Mouse (Mus musculus) liver, embryonic 16.5 days (tissue): ENCODE results near the gene P3h4. TPM values are rescaled to one million over a fixed set of nuclear protein-coding genes. Genes with fewer than 3 reads are reported as not detected.

Experiments
- ATAC-seq: fragments of 200-750 bp; cut with Nextera tagmentation; 2 replicates; pipeline ENCODE4 v1.8.0; 2017; ENCODE audit warnings: low read depth, mild to moderate bottlenecking, moderate number of reproducible peaks, moderate library complexity
- H3K27ac ChIP-seq: fragments of 300-500 bp; sonication (generic); 2 replicates; pipeline ENCODE4 v1.5.1; 2014; ENCODE audit warnings: mild to moderate bottlenecking, low read length
- H3K27me3 ChIP-seq: fragments of 300-500 bp; sonication (generic); 2 replicates; pipeline ENCODE4 v1.6.1; 2014; ENCODE audit warnings: low read depth, low read length, mixed read lengths; ENCODE audit not compliant: control insufficient read depth, insufficient read depth
- H3K36me3 ChIP-seq: fragments of 300-500 bp; sonication (generic); 2 replicates; pipeline ENCODE4 v1.6.1; 2014; ENCODE audit warnings: mild to moderate bottlenecking; ENCODE audit not compliant: control insufficient read depth, insufficient read depth
- H3K4me1 ChIP-seq: fragments of 300-500 bp; sonication (generic); 2 replicates; pipeline ENCODE4 v1.6.1; 2014; ENCODE audit warnings: low read depth, low read length, mixed read lengths; ENCODE audit not compliant: control insufficient read depth
- H3K4me2 ChIP-seq: fragments of 300-500 bp; sonication (generic); 2 replicates; pipeline ENCODE4 v1.6.1; 2014; ENCODE audit warnings: low read depth, low read length, mixed read lengths
- H3K4me3 ChIP-seq: fragments of 300-500 bp; sonication (generic); 2 replicates; pipeline ENCODE4 v1.5.1; 2014; ENCODE audit warnings: low read depth, mild to moderate bottlenecking, low read length
- H3K9ac ChIP-seq: fragments of 300-500 bp; sonication (generic); 2 replicates; pipeline ENCODE4 v1.6.1; 2014; ENCODE audit warnings: low read depth, low read length
- H3K9me3 ChIP-seq: fragments of 300-500 bp; sonication (generic); replicated peaks from 2 replicates; pipeline ENCODE4 v1.6.1; 2016; ENCODE audit warnings: low read length; ENCODE audit not compliant: control insufficient read depth
- WGBS: fragments of 180-500 bp; shearing (Covaris S2); extraction: QIAGEN DNeasy Blood & Tissue Kit; methylation state at CpG from one replicate; pipeline ENCODE4 v1.1.7; 2014; ENCODE audit not compliant: insufficient replicate concordance; 5-methylcytosine and 5-hydroxymethylcytosine counted together
- polyA plus RNA-seq: library from polyadenylated mRNA; unstranded; fragments of >200 nt; fragmentation: Nextera tagmentation; extraction: Ambion mirVana; gene quantifications from 2 replicates; pipeline ENCODE4 v1.2.1, GENCODE M21; 2015

Gene P3h4
- polyA plus RNA-seq, 1 experiment from 2014 or later: 4.0 TPM

DNA sequence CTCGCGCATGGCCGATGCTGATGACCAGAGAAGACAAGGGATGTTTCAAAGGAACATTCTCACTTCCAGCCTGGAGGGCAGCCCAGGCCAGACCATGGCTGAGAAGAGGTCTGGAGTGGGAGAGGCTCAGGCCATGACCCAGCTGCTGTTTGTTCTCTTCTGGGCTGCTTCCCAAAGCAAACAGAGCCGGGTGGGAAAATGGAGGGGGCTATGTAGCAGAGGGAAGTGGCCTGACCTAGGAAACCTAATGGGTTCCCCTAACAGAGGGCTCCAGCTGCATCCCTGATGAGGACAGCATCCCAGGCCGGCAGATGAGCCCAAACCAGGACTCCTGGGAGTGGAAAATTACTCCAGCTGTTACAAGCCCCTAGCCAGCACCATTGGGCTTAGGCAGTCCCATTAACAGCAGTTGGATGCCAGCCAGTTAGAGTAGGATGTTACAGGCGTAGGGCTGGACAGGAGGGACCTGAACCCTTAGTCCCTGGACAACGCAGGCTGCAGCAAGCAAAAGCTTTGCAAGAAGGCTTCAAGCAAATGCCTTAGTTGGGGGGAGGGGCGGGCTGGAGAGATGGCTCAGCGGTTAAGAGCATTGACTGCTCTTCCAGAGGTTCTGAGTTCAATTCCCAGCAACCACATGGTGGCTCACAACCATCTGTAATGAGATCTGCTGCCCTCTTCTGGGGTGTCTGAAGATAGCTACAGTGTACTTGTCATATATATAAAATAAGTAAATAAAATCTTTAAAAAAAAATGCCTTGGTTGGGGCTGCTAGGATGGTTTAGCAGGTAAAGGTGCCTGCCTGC lies 23.4 kb downstream of the P3h4 start:
- Histone ChIP-seq H3K4me1 (peaks cover 48% of the 10 kb centered on the region), H3K4me3 (no peak overlapping the region), H3K27ac (no peak overlapping the region), H3K4me2 (no peak overlapping the region), H3K27me3 (peaks cover 2% of the 10 kb centered on the region; the same call in 1 of the 2 replicates), H3K9ac (no peak overlapping the region), H3K9me3 (no peaks in the 10 kb centered on the region), H3K36me3 (no peaks in the 10 kb centered on the region)
- WGBS: 54% methylated on average over 9 of the region's 9 CpGs
- peak; percentile 79 for ATAC-seq

GRCm38 (mm10) chr11:100389931-100390445 lies 24.6 kb downstream of the P3h4 start:
- H3K27ac ChIP-seq: no peak overlapping the region
- no peak for ATAC-seq

DNA sequence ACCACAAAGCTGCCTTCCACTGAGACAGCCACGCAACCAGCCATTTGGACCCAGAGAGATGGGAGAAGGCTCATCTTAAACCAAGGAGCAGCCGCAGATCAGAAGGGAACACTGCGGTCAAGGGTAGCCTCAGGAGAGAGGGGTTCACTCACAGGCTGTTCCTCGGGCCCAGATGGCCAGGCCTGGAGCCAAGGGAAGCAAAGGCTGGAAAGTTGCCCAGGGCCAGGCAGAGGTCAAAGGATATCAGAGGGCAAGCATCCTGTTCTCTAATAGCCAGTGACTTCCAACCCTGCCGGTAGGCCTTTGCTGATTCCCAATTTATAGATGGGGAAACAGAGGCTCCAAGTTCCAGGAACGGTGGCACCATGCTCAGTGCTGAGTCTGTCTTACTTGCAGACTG lies 26.0 kb downstream of the P3h4 start:
- H3K4me2 ChIP-seq: no peak overlapping the region
- H3K9me3 ChIP-seq: no peaks in the 10 kb centered on the region
- no peaks in the 10 kb centered on the region for H3K27me3 ChIP-seq
- H3K4me1 ChIP-seq: peaks cover 26% of the 10 kb centered on the region
- H3K36me3 ChIP-seq: no peaks in the 10 kb centered on the region
- H3K4me3 ChIP-seq: no peak overlapping the region
- ATAC-seq: 0 out of 2 replicates have a peak, but pooled peaks have one; percentile 28
- no peak overlapping the region for H3K27ac ChIP-seq
- no peak overlapping the region for H3K9ac ChIP-seq
- WGBS: 64% methylated on average over 6 of the region's 6 CpGs

More at GRCm38 (mm10) chr11:100389931-100390445, 24.6 kb downstream of the P3h4 start:
- H3K4me1 ChIP-seq: peaks cover 39% of the 10 kb centered on the region
- WGBS: 57% methylated on average over 8 of the region's 8 CpGs
- H3K27me3 ChIP-seq: no peaks in the 10 kb centered on the region; the same call in 1 of the 2 replicates
- no peaks in the 10 kb centered on the region for H3K36me3 ChIP-seq
- no peak overlapping the region for H3K9ac ChIP-seq
- no peak overlapping the region for H3K4me2 ChIP-seq
- no peaks in the 10 kb centered on the region for H3K9me3 ChIP-seq
- no peak overlapping the region for H3K4me3 ChIP-seq

- Histone ChIP-seq H3K9ac (no peak overlapping the region), H3K9me3 (no peaks in the 10 kb centered on the region), H3K27ac (no peak overlapping the region), H3K4me1 (peaks cover 26% of the 10 kb centered on the region), H3K36me3 (no peaks in the 10 kb centered on the region; the same call in 1 of the 2 replicates), H3K4me3 (no peak overlapping the region), H3K27me3 (no peaks in the 10 kb centered on the region), H3K4me2 (no peak overlapping the region)
- no peak for ATAC-seq
- 49% methylated on average over 14 of the region's 14 CpGs for WGBS
Measured at GRCm38 (mm10) chr11:100387589-100388375, 26.9 kb downstream of the P3h4 start.

DNA sequence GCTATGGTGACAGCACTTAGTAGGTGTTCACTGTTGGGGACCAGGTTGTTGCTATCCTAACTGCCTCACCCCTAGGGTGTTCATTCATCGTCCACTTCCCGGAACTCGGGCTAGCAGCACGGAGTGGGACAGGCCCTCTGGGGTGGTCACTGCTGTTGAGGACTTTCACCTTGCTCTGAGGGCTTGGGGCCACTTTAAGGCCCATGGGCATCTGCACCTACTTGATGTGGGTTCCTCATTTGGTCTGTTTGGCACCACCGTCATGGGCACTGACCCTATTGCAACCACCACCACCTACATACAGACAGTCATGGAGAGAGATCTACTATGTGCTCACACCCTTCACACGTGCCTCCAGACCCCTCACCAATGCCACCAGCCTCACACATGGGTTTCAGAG lies 27.5 kb downstream of the P3h4 start:
- no peaks in the 10 kb centered on the region for H3K27me3 ChIP-seq
- H3K9me3 ChIP-seq: no peaks in the 10 kb centered on the region
- H3K4me3 ChIP-seq: no peak overlapping the region
- no peak for ATAC-seq
- peaks cover 26% of the 10 kb centered on the region for H3K4me1 ChIP-seq
- 67% methylated on average over 6 of the region's 6 CpGs for WGBS
- H3K4me2 ChIP-seq: no peak overlapping the region
- no peak overlapping the region for H3K9ac ChIP-seq
- H3K27ac ChIP-seq: no peak overlapping the region
- no peaks in the 10 kb centered on the region; the same call in 1 of the 2 replicates for H3K36me3 ChIP-seq

DNA sequence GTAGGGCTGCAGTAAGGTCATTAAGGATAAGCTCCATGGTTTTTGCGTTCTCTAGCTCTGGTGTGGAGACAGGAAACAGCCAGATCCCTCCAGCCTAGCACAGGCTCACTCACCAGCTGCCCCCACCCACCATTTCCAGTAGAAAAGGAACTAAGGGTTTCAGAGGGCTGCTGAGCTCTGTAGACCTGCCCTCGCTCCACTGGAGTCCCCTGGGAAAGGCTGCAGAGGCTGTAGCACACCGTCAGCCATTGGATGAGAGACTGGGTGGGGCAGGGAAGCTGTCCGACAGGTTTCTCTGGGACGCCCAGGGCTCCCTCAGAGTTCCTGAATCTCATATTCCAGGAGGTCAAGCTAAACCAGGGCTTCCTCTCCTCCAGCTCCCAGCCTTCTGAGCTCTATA lies 28.1 kb downstream of the P3h4 start:
- no peaks in the 10 kb centered on the region for H3K9me3 ChIP-seq
- no peaks in the 10 kb centered on the region for H3K27me3 ChIP-seq
- peaks cover 26% of the 10 kb centered on the region for H3K4me1 ChIP-seq
- no peaks in the 10 kb centered on the region; the same call in 1 of the 2 replicates for H3K36me3 ChIP-seq
- no peak overlapping the region for H3K4me3 ChIP-seq
- ATAC-seq: no peak
- H3K27ac ChIP-seq: no peak overlapping the region
- 35% methylated on average over 5 of the region's 5 CpGs for WGBS
- no peak overlapping the region for H3K4me2 ChIP-seq
- H3K9ac ChIP-seq: no peak overlapping the region

DNA sequence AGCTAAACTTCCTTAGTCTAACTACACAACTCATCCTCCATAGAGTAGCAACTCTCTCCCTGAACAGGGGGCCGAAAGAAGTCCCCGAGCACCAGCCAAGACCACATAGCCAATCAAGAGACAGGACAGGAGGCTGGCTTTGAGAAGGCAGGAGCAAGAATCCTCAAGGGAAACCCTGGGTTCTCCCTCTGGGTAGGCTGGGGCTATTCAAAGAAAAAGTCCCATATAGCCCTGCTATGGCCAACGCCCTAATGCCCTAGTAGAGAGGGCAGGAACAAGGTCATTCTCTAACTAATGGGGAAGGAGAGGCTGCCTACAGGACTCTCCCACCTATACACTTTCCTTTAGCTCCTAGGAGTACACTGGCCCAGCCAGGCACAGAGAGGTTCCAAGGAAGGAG lies 29.6 kb downstream of the P3h4 start:
- Histone ChIP-seq H3K4me1 (peaks cover 15% of the 10 kb centered on the region), H3K4me2 (no peak overlapping the region), H3K36me3 (no peaks in the 10 kb centered on the region; the same call in 1 of the 2 replicates), H3K9me3 (no peaks in the 10 kb centered on the region), H3K9ac (no peak overlapping the region), H3K27ac (no peak overlapping the region), H3K27me3 (no peaks in the 10 kb centered on the region), H3K4me3 (no peak overlapping the region)
- no peak for ATAC-seq
- WGBS: 56% methylated on average over 3 of the region's 3 CpGs

DNA sequence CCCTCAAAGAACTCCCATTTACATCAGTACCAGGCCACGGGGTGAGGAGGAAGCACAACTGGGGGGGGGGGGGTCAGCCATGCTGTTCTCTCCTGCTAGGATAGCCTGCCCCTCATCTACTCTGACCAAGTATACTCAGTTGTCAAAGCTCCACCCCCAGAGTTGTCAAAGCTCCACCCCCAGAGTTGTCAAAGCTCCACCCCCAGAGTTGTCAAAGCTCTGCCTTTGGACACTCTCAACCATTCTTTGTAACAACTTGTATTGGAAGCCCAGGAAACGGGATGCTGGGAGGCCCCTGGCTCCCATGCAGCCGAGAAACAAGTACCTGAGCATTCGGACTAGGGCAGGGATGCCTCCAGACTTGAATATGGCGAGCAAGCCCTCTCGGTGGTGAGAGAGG lies 32.0 kb downstream of the P3h4 start:
- no peaks in the 10 kb centered on the region for H3K9me3 ChIP-seq
- no peaks in the 10 kb centered on the region for H3K4me1 ChIP-seq
- no peak overlapping the region for H3K4me3 ChIP-seq
- no peak overlapping the region for H3K9ac ChIP-seq
- WGBS: 69% methylated on average over 6 of the region's 6 CpGs
- no peak for ATAC-seq
- no peak overlapping the region for H3K27ac ChIP-seq
- H3K27me3 ChIP-seq: no peaks in the 10 kb centered on the region
- H3K4me2 ChIP-seq: no peak overlapping the region
- peaks cover 3% of the 10 kb centered on the region; the same call in 1 of the 2 replicates for H3K36me3 ChIP-seq
